Mouse (Mus musculus): ENCODE measurements around the gene BC048679. TPM values are rescaled to one million over a fixed set of nuclear protein-coding genes. Genes with fewer than 3 reads are reported as not detected.

BC048679 gene
- not detected in 2 replicates for polyA plus RNA-seq (2021; fragmentation: Nextera tagmentation)
- long read RNA-seq, experiment 1: 0 reads
- long read RNA-seq, experiment 2: 0 reads

DNA sequence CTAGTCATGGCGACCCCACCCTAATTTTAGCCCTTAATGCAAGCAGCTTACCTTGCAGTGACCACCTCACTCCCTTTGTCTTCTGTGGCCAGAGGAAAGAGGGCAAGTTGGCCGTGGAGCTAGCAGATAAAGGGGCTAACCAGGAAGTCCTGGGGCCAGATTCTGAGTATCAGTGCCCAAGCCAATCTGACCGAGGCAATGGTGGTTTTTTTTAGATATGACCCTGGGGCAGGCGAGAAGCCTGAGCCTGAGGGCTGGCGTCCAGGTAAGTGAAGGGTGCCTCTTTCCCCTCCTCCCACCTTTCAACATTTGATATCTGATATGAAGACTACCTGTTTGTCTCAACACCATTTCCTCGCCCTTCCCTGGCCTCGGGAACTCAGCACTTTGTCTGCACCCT, at the start of gene BC048679:
Gene BC048679, minus strand, starts transcription at position 101 of the 400 bp plus-strand sequence.

DNA sequence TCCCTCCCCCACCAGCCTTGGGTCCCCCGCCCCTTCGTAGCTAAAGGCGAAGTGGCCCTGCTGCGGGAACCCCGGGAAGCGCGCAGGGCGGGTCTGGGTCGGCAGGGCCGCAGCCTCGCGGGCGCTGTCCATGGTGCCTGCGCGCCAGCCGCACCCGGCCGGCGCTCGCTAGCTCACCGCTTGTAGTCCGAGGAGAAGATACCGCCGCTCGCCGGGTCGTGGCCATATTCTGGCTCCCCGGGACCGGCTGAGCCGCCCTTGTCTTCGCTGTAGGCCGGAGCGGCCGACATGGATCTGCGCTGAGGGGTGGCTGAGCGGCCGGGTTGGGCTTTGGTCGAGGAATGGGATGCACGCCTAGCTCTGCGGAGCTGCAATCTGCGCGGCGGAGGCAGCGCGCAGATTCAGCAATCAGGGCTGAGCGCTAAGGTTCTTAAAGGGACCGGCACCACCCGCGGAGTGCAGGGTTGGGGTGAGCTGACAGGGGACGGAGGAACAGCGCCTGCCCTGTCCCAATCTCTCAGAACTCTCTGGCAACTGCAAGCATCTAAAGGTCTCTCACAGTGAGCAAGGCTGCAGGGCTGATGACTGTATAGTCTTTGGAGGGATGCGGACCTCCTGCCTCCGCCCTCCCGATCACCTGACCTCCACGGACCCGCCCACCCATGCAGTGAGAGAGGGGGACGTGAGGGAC, 4.6 kb downstream of the BC048679 start, which contains the start of gene Ap3b2:
Gene Ap3b2, minus strand, starts transcription at position 595 of the 691 bp plus-strand sequence.

GRCm38 (mm10) chr7:81455155-81455651, 42.9 kb downstream of the BC048679 start, which contains the start of gene Cpeb1:
Cpeb1 (minus strand) TSS chr7:81455465.

Other genes with a start within 250 kb of the BC048679 start
- gene Rps17, start 153.0 kb downstream of the BC048679 start, polyA plus RNA-seq (2021; fragmentation: Nextera tagmentation): 2,340 and 2,409 TPM in 2 replicates
- 31.5 and 36.4 TPM in 2 replicates for gene Cpeb1, start 42.8 kb downstream of the BC048679 start, polyA plus RNA-seq (2021; fragmentation: Nextera tagmentation)
- 64.7 and 69.8 TPM in 2 replicates for gene Ap3b2, start 4.4 kb downstream of the BC048679 start, polyA plus RNA-seq (2021; fragmentation: Nextera tagmentation)
- gene Fsd2, start 68.7 kb upstream of the BC048679 start, polyA plus RNA-seq (2021; fragmentation: Nextera tagmentation): 0.26 TPM in 2 replicates
- gene Whamm, start 73.0 kb upstream of the BC048679 start, polyA plus RNA-seq (2021; fragmentation: Nextera tagmentation): 1.6 and 1.7 TPM in 2 replicates
- 52.2 and 70.5 TPM in 2 replicates for gene Homer2, start 209.2 kb upstream of the BC048679 start, polyA plus RNA-seq (2021; fragmentation: Nextera tagmentation)

All from layer of hippocampus, adult 6 months (tissue).